Mouse (Mus musculus): ENCODE measurements around the gene Chrng. TPM values are rescaled to one million over a fixed set of nuclear protein-coding genes. Genes with fewer than 3 reads are reported as not detected.

Chrng gene
- polyA plus RNA-seq, 1 experiment from 2014 or later = not detected

GRCm38 (mm10) chr1:87183013-87183412, 21.4 kb upstream of the Chrng start, which contains the start of gene Prss56:
Gene Prss56, plus strand, starts transcription at chr1:87183313.
- Histone ChIP-seq H3K9ac (no peak within 1 kb of the TSS), H3K4me3 (replicated peaks) (no peak within 1 kb of the TSS), H3K4me2 (no peak within 1 kb of the TSS), H3K27me3 (peaks cover 74% of the 10 kb centered on the region), H3K4me1 (peaks cover 21% of the 10 kb centered on the region), H3K9me3 (no peaks in the 10 kb centered on the region), H3K27ac (no peak within 1 kb of the TSS), H3K36me3 (replicated peaks) (no peaks in the 10 kb centered on the region)
- ATAC-seq (ENCODE audit: low FRiP score) = no peak
- 60% methylated on average over 8 of the region's 9 CpGs for WGBS

DNA sequence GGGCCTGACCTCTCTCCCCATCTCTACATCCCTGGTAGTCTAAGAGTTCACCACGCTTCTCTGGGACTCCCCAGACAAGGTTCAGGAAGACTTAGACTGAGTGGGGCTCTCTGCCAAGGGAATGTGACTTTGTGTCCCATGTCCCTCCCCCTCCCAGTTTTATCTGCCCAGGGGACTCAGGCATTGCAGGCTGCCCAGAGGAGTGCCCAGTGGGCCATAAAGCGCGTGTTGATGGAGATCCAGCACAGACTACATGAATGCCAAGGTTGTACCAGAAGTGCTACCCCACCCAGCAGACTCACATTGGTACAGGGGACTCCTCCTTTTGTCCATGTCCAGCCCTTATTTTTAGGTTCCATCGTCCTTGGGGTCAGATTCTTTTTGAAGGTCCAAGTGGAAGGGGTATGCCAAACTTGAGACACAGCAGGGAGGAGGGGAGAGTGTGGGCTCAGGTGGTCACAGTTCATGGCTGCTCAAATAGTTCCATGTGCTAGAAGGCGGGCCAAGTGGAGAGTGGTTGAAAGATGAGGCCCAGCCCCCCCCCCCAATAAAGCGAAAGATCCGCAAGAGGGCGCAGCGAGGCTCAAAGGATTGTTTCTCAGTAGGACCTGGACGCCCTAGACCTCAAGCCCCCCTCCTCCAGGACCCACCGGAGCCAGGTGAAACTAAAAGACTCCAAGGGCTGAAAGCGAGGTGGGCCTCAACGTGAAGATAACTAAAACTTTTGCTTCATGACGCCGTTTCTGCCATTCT, 20.3 kb upstream of the Chrng start:
- 35% methylated on average over 15 of the region's 15 CpGs for WGBS
- Histone ChIP-seq H3K27ac (no peak overlapping the region), H3K9ac (no peak overlapping the region), H3K27me3 (peaks cover 86% of the 10 kb centered on the region), H3K36me3 (replicated peaks) (no peaks in the 10 kb centered on the region), H3K4me1 (peaks cover 21% of the 10 kb centered on the region), H3K9me3 (no peaks in the 10 kb centered on the region), H3K4me2 (peak overlapping the region; percentile 38), H3K4me3 (replicated peaks) (0 out of 2 replicates have a peak overlapping the region, but pooled peaks have one; percentile 4)
- no peak for ATAC-seq (ENCODE audit: low FRiP score)

- Histone ChIP-seq H3K4me3 (replicated peaks) (0 out of 2 replicates have a peak overlapping the region, but pooled peaks have one; percentile 4), H3K27me3 (peaks cover 86% of the 10 kb centered on the region), H3K36me3 (replicated peaks) (no peaks in the 10 kb centered on the region), H3K27ac (no peak overlapping the region), H3K4me1 (peaks cover 21% of the 10 kb centered on the region), H3K9ac (no peak overlapping the region), H3K9me3 (no peaks in the 10 kb centered on the region), H3K4me2 (peak overlapping the region; percentile 38)
- peak; percentile 18; the same call in 1 of the 2 replicates for ATAC-seq (ENCODE audit: low FRiP score)
- 12% methylated on average over 20 of the region's 20 CpGs for WGBS
Observed at GRCm38 (mm10) chr1:87184751-87185139, 19.7 kb upstream of the Chrng start.

DNA sequence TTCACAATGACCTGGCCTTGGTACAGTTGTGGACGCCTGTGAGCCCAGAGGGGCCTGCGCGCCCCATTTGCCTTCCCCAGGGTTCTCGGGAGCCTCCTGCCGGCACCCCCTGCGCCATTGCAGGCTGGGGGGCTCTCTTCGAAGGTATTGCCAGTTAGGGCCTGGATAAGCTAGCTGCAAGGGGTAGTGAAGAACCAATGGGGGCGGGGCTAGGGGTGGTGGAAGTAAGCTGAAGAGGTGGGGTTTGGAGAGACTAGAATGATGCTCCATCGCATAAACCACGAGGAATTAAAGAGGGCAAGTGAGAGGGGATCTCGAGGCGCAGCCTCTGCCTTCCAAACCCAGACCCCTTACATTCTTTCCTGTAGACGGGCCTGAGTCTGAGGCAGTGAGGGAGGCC, 18.9 kb upstream of the Chrng start:
- Histone ChIP-seq H3K27ac (no peak overlapping the region), H3K9me3 (no peaks in the 10 kb centered on the region), H3K9ac (no peak overlapping the region), H3K4me1 (peaks cover 21% of the 10 kb centered on the region), H3K36me3 (replicated peaks) (no peaks in the 10 kb centered on the region), H3K4me2 (no peak overlapping the region), H3K27me3 (peaks cover 81% of the 10 kb centered on the region), H3K4me3 (replicated peaks) (no peak overlapping the region)
- WGBS = 14% methylated on average over 13 of the region's 13 CpGs
- no peak; the same call in 1 of the 2 replicates for ATAC-seq (ENCODE audit: low FRiP score)

DNA sequence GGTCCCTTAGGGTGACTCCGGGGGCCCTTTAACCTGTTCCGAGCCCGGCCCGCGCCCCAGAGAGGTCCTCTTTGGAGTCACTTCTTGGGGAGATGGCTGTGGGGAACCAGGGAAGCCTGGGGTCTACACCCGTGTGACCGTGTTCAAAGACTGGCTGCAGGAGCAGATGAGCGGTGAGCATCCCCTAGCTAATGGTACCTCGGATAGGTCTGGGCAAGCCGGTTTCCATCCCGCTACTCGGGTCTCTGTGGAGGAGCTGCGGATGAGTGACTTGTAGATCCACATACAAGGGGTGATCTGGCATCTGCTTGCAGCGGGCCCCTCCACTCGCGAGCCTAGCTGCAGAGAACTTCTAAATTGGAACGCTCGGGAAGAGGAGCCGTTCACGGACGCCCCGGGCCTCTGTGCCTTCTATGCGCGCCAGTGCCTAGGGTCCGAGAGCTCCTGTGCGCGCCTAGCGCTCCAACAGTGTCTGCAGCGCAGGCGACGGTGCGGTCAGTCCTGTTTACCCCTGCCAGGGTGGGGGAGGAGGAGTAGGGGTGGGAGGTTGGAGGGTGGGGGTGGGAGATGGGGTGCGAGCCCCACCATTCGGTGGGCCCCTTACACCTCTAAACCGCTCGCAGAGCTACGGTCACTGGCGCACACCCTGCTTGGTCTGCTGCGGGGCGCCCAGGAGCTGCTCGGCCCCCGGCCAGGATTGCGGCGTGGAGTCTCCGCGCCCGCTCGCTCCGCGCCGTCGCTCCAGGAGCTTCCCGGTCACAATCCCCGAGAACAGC, 18.0 kb upstream of the Chrng start:
- peak overlapping the region; percentile 84 for H3K4me2 ChIP-seq
- under 1% methylated on average over 53 of the region's 54 CpGs for WGBS
- peaks cover 78% of the 10 kb centered on the region for H3K27me3 ChIP-seq
- peak; percentile 39 for ATAC-seq (ENCODE audit: low FRiP score)
- no peaks in the 10 kb centered on the region for H3K9me3 ChIP-seq
- no peaks in the 10 kb centered on the region for H3K36me3 ChIP-seq (replicated peaks)
- peak overlapping the region; percentile 57 for H3K9ac ChIP-seq
- peaks cover 21% of the 10 kb centered on the region for H3K4me1 ChIP-seq
- peak overlapping the region; percentile 44 for H3K4me3 ChIP-seq (replicated peaks)
- no peak overlapping the region for H3K27ac ChIP-seq

DNA sequence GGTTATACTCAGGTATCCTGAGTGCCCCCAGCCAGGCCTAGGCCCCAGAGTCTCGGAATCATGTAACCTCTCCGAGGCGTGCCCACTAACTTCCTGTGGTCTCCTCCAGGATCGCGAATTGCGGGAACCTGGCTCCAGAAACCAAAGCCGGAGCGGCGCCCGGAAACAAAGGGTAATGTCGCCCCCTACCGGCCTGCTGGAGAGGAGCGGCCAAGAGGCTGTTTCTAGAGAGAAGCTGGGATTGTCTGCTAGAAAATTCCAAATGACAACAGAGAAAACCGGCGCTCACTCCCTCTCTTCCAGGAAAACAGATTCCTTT, 17.5 kb upstream of the Chrng start:
- Histone ChIP-seq H3K36me3 (replicated peaks) (no peaks in the 10 kb centered on the region), H3K27ac (no peak overlapping the region), H3K4me2 (peak overlapping the region; percentile 84), H3K9ac (peak overlapping the region; percentile 57), H3K4me1 (peaks cover 21% of the 10 kb centered on the region), H3K4me3 (replicated peaks) (peak overlapping the region; percentile 44), H3K27me3 (peaks cover 76% of the 10 kb centered on the region), H3K9me3 (no peaks in the 10 kb centered on the region)
- 0% methylated on average over 15 of the region's 15 CpGs for WGBS
- peak; percentile 54 for ATAC-seq (ENCODE audit: low FRiP score)

- H3K27me3 ChIP-seq = peaks cover 46% of the 10 kb centered on the region
Observed at GRCm38 (mm10) chr1:87190429-87190828, 14.0 kb upstream of the Chrng start, which contains the start of gene Chrnd. Gene Chrnd, plus strand, starts transcription at chr1:87190607.

DNA sequence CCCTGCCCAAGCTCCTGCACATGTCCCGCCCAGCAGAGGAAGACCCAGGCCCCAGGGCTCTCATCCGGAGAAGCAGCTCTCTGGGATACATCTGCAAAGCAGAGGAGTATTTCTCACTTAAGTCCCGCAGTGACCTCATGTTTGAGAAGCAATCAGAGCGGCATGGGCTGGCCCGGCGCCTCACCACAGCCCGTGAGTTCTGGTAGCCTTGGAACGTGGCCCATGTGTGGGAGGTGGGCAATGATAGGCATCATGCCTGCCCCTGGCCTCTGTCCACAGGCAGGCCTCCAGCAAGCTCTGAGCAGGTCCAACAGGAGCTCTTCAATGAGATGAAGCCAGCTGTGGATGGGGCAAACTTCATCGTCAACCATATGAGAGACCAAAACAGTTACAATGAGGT, 7.2 kb upstream of the Chrng start:
- ATAC-seq (ENCODE audit: low FRiP score) = no peak
- no peaks in the 10 kb centered on the region for H3K4me1 ChIP-seq
- no peak overlapping the region for H3K27ac ChIP-seq
- 0 out of 2 replicates have a peak, but pooled peaks cover 10% of the 10 kb centered on the region for H3K27me3 ChIP-seq
- H3K36me3 ChIP-seq (replicated peaks) = no peaks in the 10 kb centered on the region
- no peak overlapping the region for H3K9ac ChIP-seq
- H3K4me3 ChIP-seq (replicated peaks) = no peak overlapping the region
- H3K9me3 ChIP-seq = no peaks in the 10 kb centered on the region
- WGBS = 85% methylated on average over 9 of the region's 9 CpGs
- no peak overlapping the region for H3K4me2 ChIP-seq

More at GRCm38 (mm10) chr1:87190429-87190828, 14.0 kb upstream of the Chrng start, which contains the start of gene Chrnd:
- Histone ChIP-seq H3K27ac (no peak within 1 kb of the TSS), H3K4me3 (replicated peaks) (no peak within 1 kb of the TSS), H3K4me1 (peaks cover 8% of the 10 kb centered on the region), H3K9me3 (no peaks in the 10 kb centered on the region), H3K4me2 (no peak within 1 kb of the TSS), H3K9ac (no peak within 1 kb of the TSS), H3K36me3 (replicated peaks) (no peaks in the 10 kb centered on the region)
- WGBS = 34% methylated on average over 4 of the region's 4 CpGs
- ATAC-seq (ENCODE audit: low FRiP score) = no peak

GRCm38 (mm10) chr1:87198119-87199065, 6.1 kb upstream of the Chrng start:
- no peak overlapping the region for H3K4me2 ChIP-seq
- H3K4me1 ChIP-seq = no peaks in the 10 kb centered on the region
- H3K27ac ChIP-seq = no peak overlapping the region
- no peak overlapping the region for H3K4me3 ChIP-seq (replicated peaks)
- H3K27me3 ChIP-seq = 0 out of 2 replicates have a peak, but pooled peaks cover 9% of the 10 kb centered on the region
- H3K36me3 ChIP-seq (replicated peaks) = no peaks in the 10 kb centered on the region
- H3K9ac ChIP-seq = no peak overlapping the region
- 76% methylated on average over 12 of the region's 12 CpGs for WGBS
- no peaks in the 10 kb centered on the region for H3K9me3 ChIP-seq
- no peak for ATAC-seq (ENCODE audit: low FRiP score)

- Histone ChIP-seq H3K4me3 (replicated peaks) (no peak overlapping the region), H3K9ac (no peak overlapping the region), H3K9me3 (no peaks in the 10 kb centered on the region), H3K4me2 (no peak overlapping the region), H3K36me3 (replicated peaks) (no peaks in the 10 kb centered on the region), H3K4me1 (no peaks in the 10 kb centered on the region), H3K27ac (no peak overlapping the region), H3K27me3 (peaks cover 15% of the 10 kb centered on the region)
- WGBS = 76% methylated on average over 2 of the region's 2 CpGs
- ATAC-seq (ENCODE audit: low FRiP score) = no peak
Observed at GRCm38 (mm10) chr1:87200811-87201210, 3.6 kb upstream of the Chrng start.

GRCm38 (mm10) chr1:87201848-87202247, 2.6 kb upstream of the Chrng start:
- no peak for ATAC-seq (ENCODE audit: low FRiP score)
- WGBS = 44% methylated on average over 1 of the region's 1 CpGs

DNA sequence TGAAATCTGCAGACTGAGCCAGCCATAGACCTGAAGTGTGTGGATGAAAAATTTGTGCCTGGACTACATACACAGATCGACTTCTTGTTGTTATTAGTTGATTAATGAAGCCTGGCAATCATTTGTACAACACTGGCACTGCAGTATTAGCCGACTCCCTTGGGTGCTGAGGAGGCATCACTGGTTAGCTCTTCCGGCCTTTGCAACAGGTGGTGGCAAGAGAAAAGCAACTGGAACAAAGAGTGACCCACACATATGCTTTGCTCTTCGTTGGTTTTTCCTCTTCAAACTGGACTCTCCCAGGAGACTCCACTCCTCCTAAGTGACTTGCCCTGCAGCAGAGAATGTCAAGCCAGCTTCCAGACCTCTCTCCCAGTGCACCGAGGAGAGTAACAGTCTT, 678 bp upstream of the Chrng start:
- no peak for ATAC-seq (ENCODE audit: low FRiP score)
- H3K4me3 ChIP-seq (replicated peaks) = no peak overlapping the region
- no peaks in the 10 kb centered on the region for H3K4me1 ChIP-seq
- H3K9me3 ChIP-seq = no peaks in the 10 kb centered on the region
- WGBS = 80% methylated on average over 5 of the region's 5 CpGs
- no peak overlapping the region for H3K4me2 ChIP-seq
- no peaks in the 10 kb centered on the region for H3K36me3 ChIP-seq (replicated peaks)
- no peak overlapping the region for H3K27ac ChIP-seq
- H3K27me3 ChIP-seq = peaks cover 43% of the 10 kb centered on the region
- H3K9ac ChIP-seq = no peak overlapping the region

More at GRCm38 (mm10) chr1:87201848-87202247, 2.6 kb upstream of the Chrng start:
- Histone ChIP-seq H3K9me3 (no peaks in the 10 kb centered on the region), H3K4me1 (no peaks in the 10 kb centered on the region), H3K27ac (no peak overlapping the region), H3K4me3 (replicated peaks) (no peak overlapping the region), H3K36me3 (replicated peaks) (no peaks in the 10 kb centered on the region), H3K4me2 (no peak overlapping the region), H3K27me3 (peaks cover 25% of the 10 kb centered on the region), H3K9ac (no peak overlapping the region)

Measured in forebrain, embryonic 12.5 days (tissue).